Mouse (Mus musculus) gastrocnemius, postnatal 36 days (tissue): ENCODE data around the gene Qrich1. TPM values are rescaled to one million over a fixed set of nuclear protein-coding genes. Genes with fewer than 3 reads are reported as not detected.
A peak's percentile ranks its signal among the peaks of the same experiment; 100 is the strongest.

Source experiments
- DNase-seq, 2 experiments: peaks; one replicate each; pipeline ENCODE4 v3.0.0; 2022
- intact Hi-C: fragments of 180-260 bp; cut with DNase I; formaldehyde crosslinking; loops from one replicate; pipeline ENCODE4 v1.15.1; 2025
- total RNA-seq, 2 experiments: library from RNA; stranded (reverse); gene quantifications; 2 replicates each; pipeline ENCODE4 v1.2.3; 2021

The Qrich1 gene
- total RNA-seq, 2 experiments from 2014 or later, result 49.3 to 51.9 TPM

DNA sequence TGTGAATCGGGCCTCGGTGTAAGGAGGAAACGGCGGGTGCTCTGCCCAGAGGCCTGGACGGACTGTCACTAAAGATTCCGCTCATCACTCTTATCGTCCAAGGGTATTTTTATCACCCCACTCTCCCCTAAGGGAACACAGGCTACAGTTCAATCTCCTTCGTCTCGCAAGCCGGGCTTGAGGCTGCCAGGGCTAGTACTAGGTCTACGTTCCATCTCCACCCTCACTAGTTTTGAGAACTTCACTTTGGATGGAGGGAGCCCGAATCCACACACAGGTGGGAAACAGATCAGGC lies 25.4 kb upstream of the Qrich1 start:
- intact Hi-C loops, result no loop called here
- DNase-seq, result no peak

DNA sequence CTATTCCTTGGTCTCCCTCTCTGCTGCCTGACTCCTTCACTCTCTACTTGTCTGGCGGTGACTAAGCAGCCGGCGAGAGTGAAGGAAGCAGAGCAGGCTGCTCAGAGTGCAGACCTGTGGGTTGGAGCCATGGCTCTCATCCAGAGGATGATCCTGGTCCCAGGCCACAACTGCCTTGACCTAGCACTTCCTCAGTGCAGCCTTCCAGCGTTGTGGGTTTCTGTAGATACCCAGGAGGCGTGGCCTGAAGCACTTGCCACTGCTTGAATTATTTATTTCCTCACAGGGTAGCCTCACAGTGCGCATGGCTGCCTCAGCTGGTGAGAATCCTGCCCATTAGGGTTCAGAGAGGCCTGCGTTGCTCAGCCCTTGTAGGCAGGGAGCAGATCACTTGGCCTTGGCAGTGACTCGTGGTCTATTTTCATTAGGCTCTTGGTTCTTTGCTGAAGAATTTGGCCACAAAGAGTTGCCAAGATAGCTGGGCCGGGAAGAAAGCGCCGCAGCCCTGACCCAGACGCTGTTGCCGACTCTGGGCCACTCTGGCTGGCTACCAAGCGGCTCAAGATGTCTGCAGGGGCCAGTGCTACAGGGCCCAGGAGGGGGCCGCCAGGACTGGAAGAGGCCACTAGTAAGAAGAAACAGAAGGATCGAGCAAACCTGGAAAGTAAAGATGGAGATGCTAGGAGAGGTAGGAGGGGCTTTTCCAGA lies 24.4 kb upstream of the Qrich1 start:
- intact Hi-C loops, result no loop called here
- DNase-seq, result no peak

DNA sequence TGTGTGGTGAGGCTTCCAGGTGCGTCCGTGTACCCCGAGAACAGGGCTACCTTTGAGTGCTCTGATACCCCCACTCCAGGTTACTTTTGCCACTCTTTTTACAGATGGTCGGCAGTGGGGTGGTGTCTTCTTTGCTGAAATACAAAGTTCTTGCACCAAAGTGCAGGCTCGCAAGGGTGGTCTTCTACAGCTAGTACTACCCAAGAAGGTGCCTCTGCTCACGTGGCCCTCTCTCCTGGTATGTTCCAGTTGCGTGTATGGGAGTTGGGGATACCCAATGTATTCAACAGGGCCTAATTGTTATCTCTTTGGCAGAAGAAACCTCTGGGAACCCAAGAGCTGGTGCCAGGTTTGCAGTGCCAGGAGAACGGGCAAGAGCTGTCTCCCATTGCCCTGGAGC lies 23.4 kb upstream of the Qrich1 start:
- intact Hi-C loops, result no loop called here

DNA sequence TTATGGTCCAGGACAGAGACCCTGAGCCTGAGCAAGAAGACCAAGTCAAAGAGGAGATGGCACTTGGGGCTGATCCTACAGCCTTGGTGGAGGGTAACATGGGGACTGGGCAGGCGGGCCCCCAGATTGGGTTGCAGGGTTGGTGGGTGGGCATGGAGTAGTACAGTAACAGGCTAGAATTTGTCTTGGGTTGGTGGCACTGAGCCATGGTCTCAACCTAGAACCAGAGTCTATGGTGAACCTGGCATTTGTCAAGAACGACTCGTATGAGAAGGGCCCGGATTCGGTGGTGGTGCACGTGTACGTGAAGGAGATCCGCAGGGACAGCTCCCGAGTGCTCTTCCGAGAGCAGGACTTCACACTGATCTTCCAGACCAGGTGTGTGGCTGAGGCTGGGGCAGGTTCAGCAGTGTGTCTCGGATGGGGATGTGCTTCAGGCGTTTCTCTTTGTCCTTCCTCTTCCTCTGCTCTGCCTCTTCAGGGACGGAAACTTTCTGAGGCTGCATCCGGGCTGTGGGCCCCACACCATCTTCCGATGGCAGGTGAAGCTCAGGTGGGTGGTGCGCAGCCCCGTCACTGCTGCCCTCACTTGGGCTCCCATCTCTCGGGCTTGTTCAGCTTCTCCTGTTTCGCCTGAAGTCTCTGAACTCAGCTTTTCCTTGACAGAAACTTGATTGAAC lies 22.3 kb upstream of the Qrich1 start:
- no peak for DNase-seq
- intact Hi-C loops, result no loop called here

More for the DNA sequence above, 23.4 kb upstream of the Qrich1 start:
- DNase-seq, result no peak

DNA sequence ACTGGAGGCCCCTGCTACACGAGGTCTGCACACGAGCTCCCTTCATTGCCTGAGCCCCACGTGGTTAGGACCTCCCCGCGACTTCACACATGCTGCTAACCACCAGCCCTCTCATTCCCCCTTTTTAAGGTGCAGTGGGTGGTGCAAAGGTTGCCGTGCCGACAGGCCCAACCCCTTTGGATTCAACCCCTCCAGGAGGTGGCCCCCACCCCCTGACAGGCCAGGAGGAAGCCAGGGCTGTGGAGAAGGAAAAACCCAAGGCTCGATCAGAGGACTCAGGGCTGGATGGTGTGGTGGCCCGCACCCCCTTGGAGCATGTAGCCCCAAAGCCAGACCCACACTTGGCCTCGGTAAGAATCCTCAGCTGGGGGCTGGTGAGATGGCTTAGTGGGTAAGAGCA lies 21.7 kb upstream of the Qrich1 start:
- DNase-seq, result no peak
- intact Hi-C loops, result no loop called here

DNA sequence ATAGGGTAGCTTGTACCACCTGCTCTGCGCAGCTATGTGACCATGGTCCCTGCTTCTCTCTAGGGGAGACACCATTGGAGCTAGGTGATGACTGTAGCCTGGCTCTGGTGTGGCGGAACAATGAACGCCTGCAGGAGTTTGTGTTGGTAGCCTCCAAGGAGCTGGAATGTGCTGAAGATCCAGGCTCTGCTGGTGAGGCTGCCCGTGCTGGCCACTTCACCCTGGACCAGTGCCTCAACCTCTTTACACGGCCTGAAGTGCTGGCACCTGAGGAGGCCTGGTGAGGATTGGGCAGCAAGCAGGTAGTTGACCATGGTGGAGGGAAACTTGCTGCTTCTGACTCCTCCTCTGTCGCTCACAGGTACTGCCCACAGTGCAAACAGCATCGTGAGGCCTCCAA lies 17.4 kb upstream of the Qrich1 start:
- intact Hi-C loops, result no loop called here
- DNase-seq, result peak in 1 of 2 experiments; percentile 10

DNA sequence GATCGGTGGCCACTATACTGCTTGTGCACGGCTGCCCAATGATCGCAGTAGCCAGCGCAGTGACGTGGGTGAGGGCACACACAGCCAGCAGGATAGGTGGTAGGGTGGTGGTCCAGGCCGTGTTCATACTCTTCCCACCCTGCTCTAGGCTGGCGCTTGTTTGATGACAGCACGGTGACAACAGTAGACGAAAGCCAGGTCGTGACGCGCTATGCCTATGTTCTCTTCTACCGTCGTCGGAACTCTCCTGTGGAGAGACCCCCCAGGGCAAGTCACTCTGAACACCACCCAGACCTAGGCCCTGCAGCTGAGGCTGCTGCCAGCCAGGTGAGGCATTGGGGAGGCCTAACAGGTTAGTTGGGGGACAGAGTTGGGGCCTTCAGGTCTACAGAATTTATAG lies 16.7 kb upstream of the Qrich1 start:
- intact Hi-C loops, result no loop called here
- peak in 1 of 2 experiments; percentile 11 for DNase-seq

DNA sequence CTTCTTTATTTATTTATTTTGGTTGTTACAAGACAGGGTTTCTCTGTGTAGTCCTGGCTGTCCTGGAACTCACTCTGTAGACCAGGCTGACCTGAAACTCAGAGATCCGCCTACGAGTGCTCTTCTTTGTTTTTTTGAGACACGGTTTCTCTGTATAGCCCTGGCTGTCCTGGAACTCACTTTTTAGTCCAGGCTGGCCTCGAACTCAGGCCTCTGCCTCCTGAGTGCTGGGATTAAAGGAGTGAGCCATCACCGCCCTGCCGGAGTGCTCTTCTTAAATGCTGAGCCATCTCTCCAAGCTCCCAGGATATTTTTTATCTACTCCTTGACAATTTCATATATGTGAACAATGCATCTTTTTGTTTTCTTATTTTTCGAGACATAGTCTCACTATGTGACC lies 9.7 kb upstream of the Qrich1 start:
- DNase-seq, result no peak
- intact Hi-C loops, result no loop called here

DNA sequence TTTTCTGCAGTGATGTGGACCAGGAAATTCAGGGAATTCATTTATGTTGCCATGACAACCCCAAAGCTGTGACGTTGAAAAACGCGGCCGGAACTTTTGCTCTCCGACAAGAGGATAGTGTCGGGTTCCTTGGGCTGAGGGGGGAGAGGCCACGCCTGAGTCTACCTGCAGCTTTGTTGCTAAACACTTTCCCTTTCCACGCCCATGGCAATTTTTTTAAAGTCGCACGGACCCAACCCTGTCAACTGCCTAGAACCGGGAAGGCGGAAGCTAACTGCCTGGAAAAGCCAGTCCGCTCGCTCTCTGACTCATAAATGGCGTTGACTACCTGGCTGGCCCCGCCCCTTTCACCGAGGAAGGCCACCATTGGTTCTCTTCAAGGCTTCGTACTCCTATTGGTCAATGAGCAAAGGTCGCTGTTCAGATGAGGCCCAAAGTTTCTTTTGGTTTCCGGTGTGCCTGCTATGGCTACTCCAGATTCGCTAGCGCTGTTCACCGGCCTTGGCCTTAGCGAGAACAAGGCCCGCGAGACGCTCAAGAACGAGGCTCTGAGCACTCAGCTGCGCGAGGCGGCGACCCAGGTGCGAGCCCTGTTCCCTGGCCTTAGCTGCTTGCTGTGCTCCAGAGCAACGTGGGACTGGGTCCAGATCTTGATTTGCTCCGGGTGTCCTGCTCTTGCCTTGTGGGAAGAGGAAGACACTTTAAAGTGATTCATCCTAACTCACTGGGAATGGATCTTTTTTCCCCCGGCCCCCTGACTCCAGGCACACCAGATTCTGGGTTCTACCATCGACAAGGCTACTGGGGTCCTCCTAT lies 8.8 kb upstream of the Qrich1 start, which contains the start of gene Qars:
Qars (plus strand) TSS at position 88 of the 816 bp plus-strand sequence.
- DNase-seq, result peak; percentile 90 to 91
- intact Hi-C loops, result no loop called here

DNA sequence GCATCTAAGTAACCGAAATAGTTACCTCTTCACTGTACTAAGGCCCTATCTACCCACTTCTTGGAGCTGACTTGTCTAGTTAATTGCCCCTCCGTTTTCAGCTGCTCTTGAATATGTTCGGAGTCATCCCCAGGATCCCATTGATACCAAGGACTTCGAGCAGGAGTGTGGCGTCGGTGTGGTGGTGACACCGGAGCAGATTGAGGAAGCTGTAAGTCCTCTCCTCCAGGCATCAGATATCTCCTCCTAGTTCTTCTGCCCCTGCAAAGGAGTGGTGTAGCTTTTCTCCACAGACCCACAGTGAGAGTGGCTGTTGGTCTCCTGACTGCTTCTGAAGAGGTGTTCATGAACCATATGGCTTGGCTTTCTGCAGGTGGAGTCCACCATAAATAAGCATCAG lies 7.8 kb upstream of the Qrich1 start:
- intact Hi-C loops, result no loop called here
- DNase-seq, result no peak

DNA sequence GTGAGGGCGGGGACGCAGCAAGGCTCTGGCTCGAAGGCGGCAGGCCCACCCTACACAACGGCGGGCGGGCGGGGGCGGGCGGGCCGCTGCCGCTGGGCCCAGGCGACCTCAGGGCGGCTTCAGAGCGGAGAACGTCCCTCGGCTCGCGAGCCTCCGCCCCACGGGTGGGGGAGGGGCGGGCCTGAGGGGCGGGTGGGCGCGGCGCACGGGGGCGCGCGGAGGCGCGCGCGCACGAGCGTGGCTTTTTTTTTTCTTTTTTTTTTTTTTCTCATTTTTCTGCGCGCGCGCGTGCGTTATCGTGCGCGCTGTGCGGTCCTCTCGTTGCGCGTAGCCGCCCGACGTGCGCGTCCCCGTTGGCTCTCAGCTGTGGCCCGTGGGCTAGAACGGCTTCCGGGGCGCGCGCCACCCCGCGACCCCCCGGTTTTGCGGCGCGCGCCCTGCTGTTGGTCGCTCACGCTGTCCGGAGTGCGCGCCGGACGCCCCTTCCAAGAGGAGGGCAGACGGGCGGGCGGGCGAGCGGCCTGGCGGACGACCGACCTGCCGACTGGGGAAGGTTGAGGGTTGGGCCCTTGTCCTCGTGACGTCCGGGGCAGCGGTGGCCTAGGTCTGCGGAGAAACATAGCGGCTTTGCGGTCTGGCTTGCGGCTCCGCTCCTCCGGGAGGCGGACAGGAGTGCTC lies 786 bp downstream of the Qrich1 start:
- DNase-seq, result peak; percentile 76 to 77
- intact Hi-C loops, result loop anchor here (5.0 kb wide), 1 partner anchor 50 kb away; the partner anchor contains the start of genes Dalrd3 and Ndufaf3

DNA sequence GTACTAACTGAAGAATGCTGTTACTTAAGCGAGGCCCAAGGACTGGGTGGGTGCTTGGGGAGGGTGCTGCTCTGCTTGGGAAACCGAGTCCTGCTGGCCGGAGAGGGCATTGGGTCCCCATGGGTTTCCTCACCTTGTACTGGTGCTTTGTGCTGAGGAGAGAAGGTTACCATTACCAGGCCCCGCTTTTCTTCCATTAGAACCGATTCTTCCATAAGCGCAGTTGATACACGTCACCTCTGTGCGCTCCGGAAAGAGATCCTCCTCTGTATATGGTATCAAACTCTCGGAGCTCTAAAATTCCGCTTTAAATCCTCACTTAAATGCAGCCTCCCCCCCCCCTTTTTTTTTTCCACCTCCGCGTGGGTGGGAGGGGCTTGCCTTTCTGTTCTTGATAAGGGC lies 1.3 kb downstream of the Qrich1 start:
- intact Hi-C loops, result loop anchor here (5.0 kb wide), 1 partner anchor 49 kb away; the partner anchor contains the start of genes Dalrd3 and Ndufaf3
- no peak for DNase-seq

DNA sequence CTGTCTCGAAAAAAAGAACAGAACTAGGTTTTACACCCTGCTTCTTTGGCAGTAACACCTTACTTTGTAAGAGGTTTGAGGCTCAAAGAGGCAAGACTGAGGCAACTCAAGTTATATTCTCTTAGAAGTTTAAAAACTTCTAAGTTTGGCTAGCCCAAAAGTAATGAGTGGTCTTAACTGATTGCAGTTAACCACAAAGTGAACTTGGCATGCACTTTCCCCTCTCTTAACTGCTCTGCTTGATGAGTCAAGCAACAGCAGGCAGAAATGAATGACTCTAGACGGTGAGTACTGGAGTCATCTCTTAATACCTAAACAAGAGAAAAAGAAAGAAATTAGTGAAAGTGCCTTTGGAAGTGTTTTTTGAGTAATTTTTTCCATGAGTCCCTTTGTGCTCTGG lies 5.0 kb downstream of the Qrich1 start:
- no peak for DNase-seq
- intact Hi-C loops, result no loop called here

DNA sequence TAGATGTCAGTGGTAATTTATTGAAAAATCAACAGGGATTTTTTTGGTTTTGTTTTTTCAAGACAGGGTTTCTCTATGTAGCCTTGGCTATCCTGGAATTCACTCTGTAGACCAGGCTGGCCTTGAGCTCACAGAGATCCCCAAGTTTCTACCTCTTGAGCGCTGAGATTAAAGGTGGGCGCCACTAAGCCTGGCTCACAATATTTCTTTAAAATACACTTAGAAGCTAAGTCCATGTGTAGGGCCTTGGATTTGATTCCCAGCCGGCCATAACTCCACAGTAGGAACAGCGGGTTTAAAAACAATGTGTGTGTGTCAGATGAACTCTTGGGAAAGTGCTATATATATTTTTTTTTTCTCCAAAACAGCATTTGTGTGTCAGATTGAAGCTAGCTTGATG lies 6.7 kb downstream of the Qrich1 start:
- intact Hi-C loops, result no loop called here
- DNase-seq, result no peak

DNA sequence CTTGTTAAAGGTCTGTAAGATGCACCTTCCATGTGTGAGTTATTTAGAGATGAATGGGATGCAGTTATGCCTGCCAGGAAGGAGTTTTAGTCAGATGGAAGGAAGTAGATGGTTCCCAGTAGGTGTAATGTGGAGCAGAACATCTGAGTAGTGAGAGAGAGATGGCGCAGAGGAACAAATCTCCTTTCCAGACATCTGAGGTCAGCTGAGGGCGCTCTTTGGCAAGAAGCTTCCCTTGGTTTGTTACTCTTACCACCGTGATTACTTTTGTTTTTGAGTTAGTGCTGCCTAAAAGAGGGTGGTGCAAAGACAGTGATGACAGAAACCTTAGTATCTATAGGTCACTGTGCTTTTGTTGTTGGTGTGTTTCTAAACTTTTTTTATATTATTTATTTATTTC lies 8.8 kb downstream of the Qrich1 start:
- intact Hi-C loops, result no loop called here
- no peak for DNase-seq

DNA sequence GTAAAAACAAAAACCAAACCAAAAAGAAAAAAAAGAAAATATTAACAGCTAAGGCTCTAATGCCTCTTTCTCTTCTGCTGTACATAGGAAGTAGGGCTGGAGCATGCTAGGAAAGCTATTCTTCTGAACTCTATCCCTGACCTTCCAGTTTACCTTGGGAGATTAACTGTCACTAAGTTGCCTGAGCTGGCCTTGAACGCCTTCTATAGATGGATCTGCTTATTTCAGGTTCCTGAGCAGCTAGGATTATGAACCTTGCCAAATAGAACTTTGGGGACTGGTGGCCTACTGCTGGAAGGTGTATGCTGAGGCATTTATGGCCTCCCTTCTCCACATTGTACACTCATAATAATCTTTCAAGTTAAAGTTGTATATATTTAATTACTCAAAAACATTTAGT lies 14.3 kb downstream of the Qrich1 start:
- intact Hi-C loops, result no loop called here
- DNase-seq, result no peak

DNA sequence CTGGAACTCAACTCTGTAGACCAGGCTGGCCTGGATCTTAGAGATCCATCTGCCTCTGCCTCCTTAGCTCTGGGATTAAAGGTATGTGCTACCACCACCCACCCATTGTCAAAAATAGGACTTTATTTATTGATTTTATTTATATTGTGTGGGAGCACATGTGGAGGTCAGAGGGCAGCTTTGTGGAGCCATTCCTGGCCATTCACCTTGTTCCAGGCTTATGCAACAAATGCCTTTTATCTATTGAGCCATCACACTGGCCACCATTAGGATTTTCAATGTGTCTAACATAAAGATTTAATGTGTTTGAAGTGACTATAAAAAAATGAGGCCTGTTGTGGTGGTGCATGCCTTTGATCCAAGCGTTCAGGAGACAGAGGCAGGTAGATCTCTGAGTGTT lies 14.9 kb downstream of the Qrich1 start:
- DNase-seq, result no peak
- intact Hi-C loops, result no loop called here

DNA sequence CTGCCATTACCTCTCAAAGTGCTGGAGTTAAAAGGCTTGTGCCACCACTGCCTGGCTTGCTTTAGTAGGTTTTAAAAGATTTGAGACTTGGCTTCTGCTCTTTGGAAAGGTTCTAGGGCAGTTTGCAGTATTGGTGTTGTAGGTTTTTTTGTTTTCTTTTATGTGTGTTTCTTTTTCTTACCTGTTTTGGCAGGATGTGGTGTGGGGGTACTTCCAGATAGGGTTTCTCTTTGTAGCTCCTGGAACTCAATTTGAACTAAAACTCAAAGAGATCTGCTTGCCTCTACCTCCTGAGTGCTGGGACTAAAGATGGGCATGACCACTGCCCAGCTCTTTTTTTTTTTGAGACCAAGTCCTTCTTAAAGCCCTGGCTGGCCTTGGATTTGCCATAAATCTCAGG lies 24.2 kb downstream of the Qrich1 start:
- no peak for DNase-seq
- intact Hi-C loops, result no loop called here

DNA sequence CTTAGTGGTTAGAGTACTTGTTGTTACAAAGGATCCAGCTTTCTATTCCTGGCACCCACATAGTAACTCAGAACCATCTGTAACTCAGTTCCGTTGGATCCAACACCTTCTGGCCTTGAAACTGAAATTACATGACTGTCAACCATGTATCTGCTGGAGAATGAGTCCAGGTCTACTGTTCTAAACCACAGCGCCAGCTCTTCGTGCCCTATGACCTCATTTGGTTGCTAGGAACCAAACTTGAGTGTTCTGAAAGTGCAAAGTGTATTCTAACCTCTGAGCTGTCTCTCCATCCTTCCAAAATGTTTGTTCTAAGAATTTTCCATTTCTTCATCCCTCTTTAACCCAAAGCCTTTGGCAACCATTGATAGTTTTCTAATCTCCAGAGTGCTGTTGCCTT lies 29.4 kb downstream of the Qrich1 start:
- DNase-seq, result no peak
- intact Hi-C loops, result no loop called here

DNA sequence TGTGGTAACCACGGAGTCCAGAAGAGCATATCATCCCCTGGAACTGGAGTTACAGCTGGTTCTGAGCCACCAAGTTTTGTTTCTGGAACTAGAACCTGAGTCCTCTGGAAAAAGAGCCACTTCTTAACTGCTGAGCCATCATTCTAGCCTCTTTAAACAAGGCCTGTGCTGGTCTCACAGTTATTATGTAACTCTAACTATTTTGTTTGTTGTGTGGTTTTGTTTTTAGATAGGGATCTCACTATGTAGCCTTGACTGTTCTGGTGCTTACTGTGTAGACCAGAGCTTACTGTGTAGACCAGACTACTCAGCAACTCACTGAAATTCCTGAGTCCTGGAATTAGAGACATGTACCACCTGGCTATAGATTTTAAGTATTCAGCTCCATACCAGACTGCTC lies 30.3 kb downstream of the Qrich1 start:
- intact Hi-C loops, result no loop called here
- DNase-seq, result no peak

DNA sequence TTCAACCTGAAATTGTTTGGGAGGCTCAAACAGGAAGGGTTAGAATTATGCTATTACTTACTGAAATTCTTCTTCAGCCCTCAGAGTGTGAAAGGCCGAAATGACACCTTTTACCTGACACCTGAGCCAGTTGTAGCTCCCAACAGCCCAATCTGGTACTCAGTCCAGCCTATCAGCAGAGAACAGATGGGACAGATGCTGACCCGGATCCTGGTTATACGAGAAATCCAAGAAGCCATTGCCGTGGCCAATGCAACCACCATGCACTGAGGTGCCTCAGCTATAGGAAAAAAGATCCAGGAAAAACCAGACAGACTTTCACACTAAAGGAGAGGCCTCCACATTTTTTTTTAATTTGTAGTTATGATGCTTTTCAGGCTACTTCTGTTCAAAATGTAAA lies 42.6 kb downstream of the Qrich1 start:
- DNase-seq, result no peak
- intact Hi-C loops, result no loop called here
